Mouse (Mus musculus) myocyte (in vitro differentiated cells): ENCODE measurements around the gene Aff4.
A peak's percentile ranks its signal among the peaks of the same experiment; 100 is the strongest.

Experiments used
- CEBPB ChIP-seq: IDR thresholded peaks from 2 replicates; pipeline ENCODE4 v1.6.1; 2011; ENCODE audit warnings: mild to moderate bottlenecking, moderate library complexity; ENCODE audit not compliant: poor library complexity, insufficient read depth, severe bottlenecking
- E2F4 ChIP-seq: IDR thresholded peaks from one replicate; pipeline ENCODE4 v1.6.1; 2011; ENCODE audit warnings: mild to moderate bottlenecking, control low read depth, moderate library complexity; ENCODE audit not compliant: insufficient read depth
- MAX ChIP-seq: IDR thresholded peaks from one replicate; pipeline ENCODE4 v1.6.1; 2011; ENCODE audit warnings: low read depth, mild to moderate bottlenecking, control low read depth
- MYOD1 ChIP-seq, 3 experiments: IDR thresholded peaks; one replicate each; pipeline ENCODE4 v1.6.1; 2011; ENCODE audit warnings: control low read depth in 2 of 3, low read depth in 2 of 3, mild to moderate bottlenecking in 2 of 3, moderate library complexity in 1 of 3; ENCODE audit not compliant: insufficient read length in 2 of 3, control insufficient read depth in 1 of 3
- MYOG ChIP-seq, 3 experiments: IDR thresholded peaks; one replicate each; pipeline ENCODE4 v1.6.1; 2011; ENCODE audit warnings: control low read depth in 2 of 3, low read depth in 2 of 3, mild to moderate bottlenecking in 2 of 3; ENCODE audit not compliant: insufficient read length in 2 of 3, control insufficient read depth in 1 of 3, insufficient read depth in 1 of 3
- POLR2A ChIP-seq: IDR thresholded peaks from one replicate; pipeline ENCODE4 v1.6.1; 2011; ENCODE audit warnings: low read depth, mild to moderate bottlenecking, control low read depth, moderate library complexity; ENCODE audit not compliant: insufficient read length
- POLR2AphosphoS2 ChIP-seq: IDR thresholded peaks from one replicate; pipeline ENCODE4 v1.6.1; 2011; ENCODE audit warnings: low read depth, control low read depth; ENCODE audit not compliant: insufficient read length
- SRF ChIP-seq: IDR thresholded peaks from one replicate; pipeline ENCODE4 v1.6.1; 2011; ENCODE audit warnings: low read depth; ENCODE audit not compliant: control insufficient read depth, insufficient read length
- TCF3 ChIP-seq: IDR thresholded peaks from one replicate; pipeline ENCODE4 v1.6.1; 2011; ENCODE audit warnings: low read depth, control low read depth; ENCODE audit not compliant: insufficient read length
- USF1 ChIP-seq: IDR thresholded peaks from one replicate; pipeline ENCODE4 v1.6.1; 2011; ENCODE audit warnings: low read depth, mild to moderate bottlenecking, control low read depth, moderate library complexity

GRCm38 (mm10) chr11:53430300-53430669, 79.7 kb downstream of the Aff4 start:
- no peak for TF ChIP-seq POLR2A
- TF ChIP-seq USF1 = no peak
- peak; percentile 88 for TF ChIP-seq CEBPB
- TF ChIP-seq MYOD1 (IDR thresholded peaks at IDR 0.05; ENCODE audit: control insufficient read depth in 1 of 3, insufficient read length in 2 of 3, low read depth in 2 of 3) = no peak
- TF ChIP-seq MYOG (IDR thresholded peaks at IDR 0.05; ENCODE audit: control insufficient read depth in 1 of 3, insufficient read depth in 1 of 3, insufficient read length in 2 of 3, low read depth in 2 of 3) = no peak
- TF ChIP-seq SRF = no peak
- no peak for TF ChIP-seq TCF3
- TF ChIP-seq MAX = no peak
- TF ChIP-seq POLR2AphosphoS2 = no peak
- no peak for TF ChIP-seq E2F4
